Mouse (Mus musculus): Measurements from ENCODE around the gene Clnk. TPM values are rescaled to one million over a fixed set of nuclear protein-coding genes. Genes with fewer than 3 reads are reported as not detected.

The Clnk gene
- polyA plus RNA-seq, 1 experiment from 2014 or later = 0.51 TPM

- ATAC-seq (ENCODE audit: low FRiP score) (no peak), DNase-seq (ENCODE audit: low spot score) (no peak)
- Histone ChIP-seq H3K4me2 (replicated peaks; ENCODE audit: low read depth, low read length) (no peak overlapping the region), H3K27ac (ENCODE audit: low read depth, low read length) (no peak overlapping the region), H3K36me3 (ENCODE audit: control insufficient read depth, insufficient read depth, low read length) (no peaks in the 10 kb centered on the region), H3K9me3 (ENCODE audit: control insufficient read depth, low read length) (no peaks in the 10 kb centered on the region), H3K9ac (ENCODE audit: low read depth, low read length) (no peak overlapping the region), H3K4me1 (replicated peaks; ENCODE audit: control insufficient read depth, insufficient read depth, low read length) (no peaks in the 10 kb centered on the region), H3K4me3 (ENCODE audit: low read depth, low read length) (no peak overlapping the region), H3K27me3 (ENCODE audit: control insufficient read depth, insufficient read depth, low read length) (no peaks in the 10 kb centered on the region)
- 90% methylated on average over 6 of the region's 6 CpGs for WGBS
These were observed 12.0 kb downstream of the Clnk start for GRCm38 (mm10) chr5:38864624-38865023.

GRCm38 (mm10) chr5:38863029-38863428, 13.6 kb downstream of the Clnk start:
- no peaks in the 10 kb centered on the region for H3K27me3 ChIP-seq (ENCODE audit: control insufficient read depth, insufficient read depth, low read length)
- H3K4me1 ChIP-seq (replicated peaks; ENCODE audit: control insufficient read depth, insufficient read depth, low read length) = no peaks in the 10 kb centered on the region
- no peaks in the 10 kb centered on the region for H3K9me3 ChIP-seq (ENCODE audit: control insufficient read depth, low read length)
- 61% methylated on average over 3 of the region's 3 CpGs for WGBS
- no peak overlapping the region for H3K4me2 ChIP-seq (replicated peaks; ENCODE audit: low read depth, low read length)
- no peak overlapping the region for H3K4me3 ChIP-seq (ENCODE audit: low read depth, low read length)
- H3K36me3 ChIP-seq (ENCODE audit: control insufficient read depth, insufficient read depth, low read length) = no peaks in the 10 kb centered on the region
- no peak for ATAC-seq (ENCODE audit: low FRiP score)
- no peak for DNase-seq (ENCODE audit: low spot score)
- H3K9ac ChIP-seq (ENCODE audit: low read depth, low read length) = no peak overlapping the region
- H3K27ac ChIP-seq (ENCODE audit: low read depth, low read length) = no peak overlapping the region

- DNase-seq (ENCODE audit: low spot score) (no peak), ATAC-seq (ENCODE audit: low FRiP score) (peak; percentile 45; the same call in 1 of the 2 replicates)
- Histone ChIP-seq H3K36me3 (ENCODE audit: control insufficient read depth, insufficient read depth, low read length) (no peaks in the 10 kb centered on the region), H3K27me3 (ENCODE audit: control insufficient read depth, insufficient read depth, low read length) (no peaks in the 10 kb centered on the region), H3K4me1 (replicated peaks; ENCODE audit: control insufficient read depth, insufficient read depth, low read length) (no peaks in the 10 kb centered on the region), H3K9ac (ENCODE audit: low read depth, low read length) (no peak overlapping the region), H3K27ac (ENCODE audit: low read depth, low read length) (no peak overlapping the region), H3K4me2 (replicated peaks; ENCODE audit: low read depth, low read length) (no peak overlapping the region), H3K4me3 (ENCODE audit: low read depth, low read length) (no peak overlapping the region), H3K9me3 (ENCODE audit: control insufficient read depth, low read length) (no peaks in the 10 kb centered on the region)
- 70% methylated on average over 13 of the region's 13 CpGs for WGBS
These were observed 14.2 kb downstream of the Clnk start for GRCm38 (mm10) chr5:38862288-38862985.

GRCm38 (mm10) chr5:38858015-38858721, 18.4 kb downstream of the Clnk start:
- WGBS = 49% methylated on average over 4 of the region's 4 CpGs

GRCm38 (mm10) chr5:38857591-38857990, 19.0 kb downstream of the Clnk start:
- ATAC-seq (ENCODE audit: low FRiP score) (no peak), DNase-seq (ENCODE audit: low spot score) (no peak)
- no peaks in the 10 kb centered on the region for H3K4me1 ChIP-seq (replicated peaks; ENCODE audit: control insufficient read depth, insufficient read depth, low read length)
- H3K36me3 ChIP-seq (ENCODE audit: control insufficient read depth, insufficient read depth, low read length) = no peaks in the 10 kb centered on the region
- no peak overlapping the region for H3K4me3 ChIP-seq (ENCODE audit: low read depth, low read length)
- no peaks in the 10 kb centered on the region for H3K9me3 ChIP-seq (ENCODE audit: control insufficient read depth, low read length)
- H3K27ac ChIP-seq (ENCODE audit: low read depth, low read length) = no peak overlapping the region
- 88% methylated on average over 1 of the region's 1 CpGs for WGBS
- no peak overlapping the region for H3K4me2 ChIP-seq (replicated peaks; ENCODE audit: low read depth, low read length)
- H3K27me3 ChIP-seq (ENCODE audit: control insufficient read depth, insufficient read depth, low read length) = no peaks in the 10 kb centered on the region
- no peak overlapping the region for H3K9ac ChIP-seq (ENCODE audit: low read depth, low read length)

More at GRCm38 (mm10) chr5:38858015-38858721, 18.4 kb downstream of the Clnk start:
- ATAC-seq (ENCODE audit: low FRiP score) = no peak
- Histone ChIP-seq H3K27ac (ENCODE audit: low read depth, low read length) (no peak overlapping the region), H3K9ac (ENCODE audit: low read depth, low read length) (no peak overlapping the region), H3K4me3 (ENCODE audit: low read depth, low read length) (no peak overlapping the region), H3K9me3 (ENCODE audit: control insufficient read depth, low read length) (no peaks in the 10 kb centered on the region), H3K36me3 (ENCODE audit: control insufficient read depth, insufficient read depth, low read length) (no peaks in the 10 kb centered on the region), H3K4me2 (replicated peaks; ENCODE audit: low read depth, low read length) (no peak overlapping the region), H3K4me1 (replicated peaks; ENCODE audit: control insufficient read depth, insufficient read depth, low read length) (no peaks in the 10 kb centered on the region), H3K27me3 (ENCODE audit: control insufficient read depth, insufficient read depth, low read length) (no peaks in the 10 kb centered on the region)
- DNase-seq (ENCODE audit: low spot score) = no peak

GRCm38 (mm10) chr5:38850171-38850570, 26.4 kb downstream of the Clnk start:
- Histone ChIP-seq H3K4me2 (replicated peaks; ENCODE audit: low read depth, low read length) (no peak overlapping the region), H3K4me1 (replicated peaks; ENCODE audit: control insufficient read depth, insufficient read depth, low read length) (no peaks in the 10 kb centered on the region), H3K27me3 (ENCODE audit: control insufficient read depth, insufficient read depth, low read length) (no peaks in the 10 kb centered on the region), H3K4me3 (ENCODE audit: low read depth, low read length) (no peak overlapping the region), H3K27ac (ENCODE audit: low read depth, low read length) (no peak overlapping the region), H3K9ac (ENCODE audit: low read depth, low read length) (no peak overlapping the region), H3K9me3 (ENCODE audit: control insufficient read depth, low read length) (no peaks in the 10 kb centered on the region), H3K36me3 (ENCODE audit: control insufficient read depth, insufficient read depth, low read length) (no peaks in the 10 kb centered on the region)
- no peak for DNase-seq (ENCODE audit: low spot score)
- WGBS = 97% methylated on average over 1 of the region's 1 CpGs
- no peak for ATAC-seq (ENCODE audit: low FRiP score)

- no peak for ATAC-seq (ENCODE audit: low FRiP score)
- H3K36me3 ChIP-seq (ENCODE audit: control insufficient read depth, insufficient read depth, low read length) = no peaks in the 10 kb centered on the region
- H3K4me2 ChIP-seq (replicated peaks; ENCODE audit: low read depth, low read length) = no peak overlapping the region
- H3K4me1 ChIP-seq (replicated peaks; ENCODE audit: control insufficient read depth, insufficient read depth, low read length) = no peaks in the 10 kb centered on the region
- no peaks in the 10 kb centered on the region for H3K9me3 ChIP-seq (ENCODE audit: control insufficient read depth, low read length)
- H3K4me3 ChIP-seq (ENCODE audit: low read depth, low read length) = no peak overlapping the region
- H3K27me3 ChIP-seq (ENCODE audit: control insufficient read depth, insufficient read depth, low read length) = no peaks in the 10 kb centered on the region
- WGBS = 50% methylated on average over 3 of the region's 3 CpGs
- no peak overlapping the region for H3K9ac ChIP-seq (ENCODE audit: low read depth, low read length)
- no peak overlapping the region for H3K27ac ChIP-seq (ENCODE audit: low read depth, low read length)
- DNase-seq (ENCODE audit: low spot score) = no peak
These were observed 31.1 kb downstream of the Clnk start for GRCm38 (mm10) chr5:38845529-38845928.

- ATAC-seq (ENCODE audit: low FRiP score) = no peak
- Histone ChIP-seq H3K9me3 (ENCODE audit: control insufficient read depth, low read length) (no peaks in the 10 kb centered on the region), H3K4me1 (replicated peaks; ENCODE audit: control insufficient read depth, insufficient read depth, low read length) (no peaks in the 10 kb centered on the region), H3K36me3 (ENCODE audit: control insufficient read depth, insufficient read depth, low read length) (no peaks in the 10 kb centered on the region), H3K4me3 (ENCODE audit: low read depth, low read length) (no peak overlapping the region), H3K9ac (ENCODE audit: low read depth, low read length) (no peak overlapping the region), H3K4me2 (replicated peaks; ENCODE audit: low read depth, low read length) (no peak overlapping the region), H3K27ac (ENCODE audit: low read depth, low read length) (no peak overlapping the region), H3K27me3 (ENCODE audit: control insufficient read depth, insufficient read depth, low read length) (no peaks in the 10 kb centered on the region)
- DNase-seq (ENCODE audit: low spot score) = no peak
- WGBS = 93% methylated on average over 2 of the region's 2 CpGs
These were observed 32.3 kb downstream of the Clnk start for GRCm38 (mm10) chr5:38844312-38844711.

- Histone ChIP-seq H3K36me3 (ENCODE audit: control insufficient read depth, insufficient read depth, low read length) (no peaks in the 10 kb centered on the region), H3K27me3 (ENCODE audit: control insufficient read depth, insufficient read depth, low read length) (no peaks in the 10 kb centered on the region), H3K4me2 (replicated peaks; ENCODE audit: low read depth, low read length) (no peak overlapping the region), H3K9me3 (ENCODE audit: control insufficient read depth, low read length) (no peaks in the 10 kb centered on the region), H3K4me1 (replicated peaks; ENCODE audit: control insufficient read depth, insufficient read depth, low read length) (no peaks in the 10 kb centered on the region), H3K27ac (ENCODE audit: low read depth, low read length) (no peak overlapping the region), H3K9ac (ENCODE audit: low read depth, low read length) (no peak overlapping the region), H3K4me3 (ENCODE audit: low read depth, low read length) (no peak overlapping the region)
- ATAC-seq (ENCODE audit: low FRiP score) (no peak), DNase-seq (ENCODE audit: low spot score) (no peak)
- WGBS = 96% methylated on average over 1 of the region's 1 CpGs
These were observed 36.6 kb downstream of the Clnk start for GRCm38 (mm10) chr5:38839981-38840380.

Data from hindbrain, embryonic 11.5 days (tissue).